12 mouse cellular contexts compared by ENCODE assay signal in genomic region chr14:69454640-69455039, GRCm38 (mm10). TPM values are rescaled to one million over a fixed set of nuclear protein-coding genes. Genes with fewer than 3 reads are reported as not detected.
"Had no signal": no experiment of that assay in that cellular context is flagged by ENCODE, and none has a peak within 500 bp of the region (broad histone marks: within the 10 kb centered on the region; RNA-seq: fewer than 3 reads in every experiment).

No protein-coding gene starts in this region.

RNA-seq across cellular contexts. Expression of gene Gm16867, which starts 48.5 kb away (rescaled TPM):
- total RNA-seq: hindbrain, postnatal 0 days had no signal

RNA-seq across cellular contexts. Expression of gene Gm27179, which starts 57.7 kb away (rescaled TPM):
- total RNA-seq: heart, postnatal 25 days; heart, postnatal 36 days; heart, postnatal 4 days; hindbrain, postnatal 0 days; layer of hippocampus, adult 18-20 months; layer of hippocampus, adult 2 months; layer of hippocampus, adult 8-10 months; layer of hippocampus, postnatal 10 days; layer of hippocampus, postnatal 14 days; layer of hippocampus, postnatal 36 days; left cerebral cortex, adult 18-20 months; left cerebral cortex, adult 2 months had no signal
